Mouse (Mus musculus) pancreas, adult 10 weeks (tissue): ENCODE measurements around the gene Tmem165. TPM values are rescaled to one million over a fixed set of nuclear protein-coding genes. Genes with fewer than 3 reads are reported as not detected.

Experiments
- polyA plus RNA-seq: library from polyadenylated mRNA; stranded (reverse); fragments of 350-450 nt; fragmentation: Illumina TruSeq; extraction: RNeasy Lipid Tissue Mini Kit (QIAGEN cat#74804); gene quantifications from one replicate; pipeline ENCODE4 v1.2.3, GENCODE M21; 2015; ENCODE audit warnings: low read depth, low replicate concordance; ENCODE audit not compliant: insufficient read depth

Gene Tmem165
- polyA plus RNA-seq, result 16.4 TPM

GRCm38 (mm10) chr5:76183750-76184261 is at the start of gene Tmem165:
Gene Tmem165 (plus strand): TSS chr5:76183880.

GRCm38 (mm10) chr5:76139808-76140729 is 43.6 kb upstream of the Tmem165 start, which contains the start of gene Srd5a3:
Gene Srd5a3 (plus strand): TSS chr5:76140271.

Other genes starting within 250 kb of the Tmem165 start
- 39.6 TPM for gene Kdr, start 205.4 kb upstream of the Tmem165 start, polyA plus RNA-seq
- gene Srd5a3, start 43.6 kb upstream of the Tmem165 start, polyA plus RNA-seq, result 5.8 TPM
- gene Clock, start 120.9 kb downstream of the Tmem165 start, polyA plus RNA-seq, result 7.3 TPM
- not detected for gene Pdcl2, start 147.3 kb downstream of the Tmem165 start, polyA plus RNA-seq
- gene Nmu, start 179.9 kb downstream of the Tmem165 start, polyA plus RNA-seq, result not detected